Mouse (Mus musculus): ENCODE data around the gene Slc16a9. TPM values are rescaled to one million over a fixed set of nuclear protein-coding genes. Genes with fewer than 3 reads are reported as not detected.
A peak's percentile ranks its signal among the peaks of the same experiment; 100 is the strongest.

Gene Slc16a9
- polyA plus RNA-seq, 1 experiment from 2014 or later, result 6.7 TPM

DNA sequence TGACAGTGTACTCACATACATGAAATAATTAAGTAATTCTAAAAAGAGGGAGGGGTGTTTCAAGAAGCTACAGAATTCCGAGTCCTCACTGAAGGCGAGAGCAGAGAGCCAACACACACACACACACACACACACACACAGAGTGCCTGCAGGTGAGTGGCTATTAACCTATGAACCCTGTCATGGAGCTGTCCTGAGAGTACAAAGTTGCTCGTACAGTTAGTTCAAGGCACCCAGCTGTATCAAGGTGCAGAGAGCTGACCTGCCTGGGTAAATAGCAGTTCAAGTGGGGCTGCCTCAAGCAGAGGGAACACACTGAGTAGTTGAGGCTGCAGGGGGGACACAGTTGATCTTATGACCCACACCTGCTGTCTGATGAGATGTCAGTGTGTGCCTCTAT, 17.2 kb downstream of the Slc16a9 start:
- Histone ChIP-seq H3K27me3 (ENCODE audit: insufficient read depth, low read length) (no peaks in the 10 kb centered on the region), H3K36me3 (ENCODE audit: insufficient read depth, low read length) (no peaks in the 10 kb centered on the region), H3K4me2 (ENCODE audit: low read length) (no peak overlapping the region), H3K9me3 (replicated peaks; ENCODE audit: low read length) (no peaks in the 10 kb centered on the region), H3K9ac (ENCODE audit: low read depth, low read length) (no peak overlapping the region), H3K4me1 (replicated peaks; ENCODE audit: insufficient read depth, low read length) (no peaks in the 10 kb centered on the region), H3K27ac (no peak overlapping the region), H3K4me3 (replicated peaks; ENCODE audit: low read depth, low read length) (no peak overlapping the region)
- 69% methylated on average over 3 of the region's 3 CpGs for WGBS
- DNase-seq (ENCODE audit: low spot score), result no peak
- TF ChIP-seq CTCF (IDR thresholded peaks at IDR 0.05; ENCODE audit: low read depth), result no peak
- ATAC-seq (replicated peaks; ENCODE audit: low FRiP score, low read depth), result peak; percentile 59; the same call in 1 of the 2 replicates

DNA sequence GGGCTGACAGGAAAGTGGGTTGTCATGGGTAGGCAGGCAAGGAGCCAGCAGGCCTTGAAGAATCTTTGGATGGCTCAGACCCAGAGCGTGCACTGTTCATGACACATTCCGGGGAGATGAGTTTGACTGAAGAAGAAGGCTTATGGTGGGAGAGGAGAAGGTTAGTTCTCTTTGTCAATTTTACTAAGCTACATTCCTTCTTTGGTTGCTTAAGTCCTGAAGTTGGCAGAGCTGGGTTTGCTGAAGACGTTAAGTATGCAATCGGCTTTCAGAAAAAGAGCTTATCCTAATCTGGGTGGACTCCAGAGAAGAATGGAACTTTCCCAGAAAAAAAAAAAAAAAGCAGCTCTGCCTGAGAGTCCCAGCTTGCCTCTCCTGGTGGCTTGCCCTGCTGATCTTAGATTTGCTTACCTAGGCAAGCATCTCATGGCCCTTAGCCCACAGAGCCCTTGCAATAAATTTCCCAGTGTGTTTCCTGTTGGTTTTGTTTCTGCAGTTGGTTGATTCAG, 18.8 kb downstream of the Slc16a9 start:
- no peak for ATAC-seq (replicated peaks; ENCODE audit: low FRiP score, low read depth)

DNA sequence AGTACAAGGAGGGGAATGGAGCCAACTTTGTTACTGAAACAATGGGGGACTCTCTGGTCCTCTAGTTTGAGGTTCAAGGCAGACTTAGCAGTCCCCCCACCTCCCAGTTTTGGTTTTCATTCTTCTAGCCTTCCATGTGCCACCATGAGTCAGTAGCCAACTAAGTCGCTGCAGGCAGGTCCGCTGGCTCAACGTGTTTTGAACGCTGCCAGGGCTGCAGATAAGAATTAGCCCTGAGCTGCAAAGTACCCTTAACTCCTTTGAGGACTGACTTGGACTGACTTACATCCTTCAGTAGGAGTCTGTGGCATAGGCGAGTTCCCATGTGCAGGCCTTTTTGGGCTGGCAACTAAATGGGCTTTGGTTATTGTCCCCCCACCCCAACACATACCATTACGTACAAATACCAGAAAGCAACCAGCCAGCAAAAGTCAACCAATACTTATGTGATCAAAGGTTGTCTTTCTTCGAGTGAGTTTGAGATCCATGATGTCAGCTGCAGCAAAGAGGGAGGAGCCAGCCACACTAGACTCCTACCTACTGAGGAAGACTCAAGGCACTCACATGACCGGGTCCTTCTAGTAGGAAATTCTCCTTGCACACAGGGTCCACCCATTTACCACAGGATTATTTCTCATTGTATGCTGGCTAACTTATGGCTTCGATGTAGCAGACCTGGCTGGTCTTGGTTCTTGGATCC, 19.6 kb downstream of the Slc16a9 start:
- WGBS, result 85% methylated on average over 9 of the region's 9 CpGs
- no peak overlapping the region for H3K4me3 ChIP-seq (replicated peaks; ENCODE audit: low read depth, low read length)
- H3K27me3 ChIP-seq (ENCODE audit: insufficient read depth, low read length), result no peaks in the 10 kb centered on the region
- H3K4me1 ChIP-seq (replicated peaks; ENCODE audit: insufficient read depth, low read length), result no peaks in the 10 kb centered on the region
- H3K4me2 ChIP-seq (ENCODE audit: low read length), result no peak overlapping the region
- H3K27ac ChIP-seq, result 0 out of 2 replicates have a peak overlapping the region, but pooled peaks have one; percentile 25
- no peak for TF ChIP-seq CTCF (IDR thresholded peaks at IDR 0.05; ENCODE audit: low read depth)
- no peak overlapping the region for H3K9ac ChIP-seq (ENCODE audit: low read depth, low read length)
- no peaks in the 10 kb centered on the region for H3K36me3 ChIP-seq (ENCODE audit: insufficient read depth, low read length)
- ATAC-seq (replicated peaks; ENCODE audit: low FRiP score, low read depth), result no peak
- no peaks in the 10 kb centered on the region for H3K9me3 ChIP-seq (replicated peaks; ENCODE audit: low read length)
- DNase-seq (ENCODE audit: low spot score), result no peak

More for the DNA sequence above, 18.8 kb downstream of the Slc16a9 start:
- 79% methylated on average over 4 of the region's 4 CpGs for WGBS
- Histone ChIP-seq H3K27ac (no peak overlapping the region), H3K9me3 (replicated peaks; ENCODE audit: low read length) (no peaks in the 10 kb centered on the region), H3K4me3 (replicated peaks; ENCODE audit: low read depth, low read length) (no peak overlapping the region), H3K4me2 (ENCODE audit: low read length) (no peak overlapping the region), H3K36me3 (ENCODE audit: insufficient read depth, low read length) (no peaks in the 10 kb centered on the region), H3K9ac (ENCODE audit: low read depth, low read length) (no peak overlapping the region), H3K27me3 (ENCODE audit: insufficient read depth, low read length) (no peaks in the 10 kb centered on the region), H3K4me1 (replicated peaks; ENCODE audit: insufficient read depth, low read length) (no peaks in the 10 kb centered on the region)
- DNase-seq (ENCODE audit: low spot score), result no peak
- TF ChIP-seq CTCF (IDR thresholded peaks at IDR 0.05; ENCODE audit: low read depth), result no peak

DNA sequence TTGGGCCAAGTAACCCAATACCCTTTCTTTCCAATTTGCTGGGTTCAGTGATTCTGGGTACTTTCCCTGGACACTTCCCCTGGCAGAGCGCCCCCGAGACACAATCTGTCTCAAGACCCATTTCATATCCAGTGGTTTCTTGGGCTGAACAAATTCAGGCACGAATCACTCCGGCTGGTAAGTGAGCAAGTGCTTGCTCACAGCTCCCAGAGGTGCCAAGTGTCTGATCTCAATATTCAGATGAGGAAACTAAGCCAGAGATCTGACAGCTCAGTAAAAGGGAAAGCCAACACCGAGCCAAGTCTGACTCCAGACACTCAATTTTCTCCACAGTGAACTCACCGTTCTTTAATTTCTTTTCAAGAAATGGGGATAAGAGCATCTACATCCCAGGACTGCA, 21.6 kb downstream of the Slc16a9 start:
- WGBS, result 77% methylated on average over 6 of the region's 6 CpGs
- Histone ChIP-seq H3K27ac (no peak overlapping the region), H3K9ac (ENCODE audit: low read depth, low read length) (no peak overlapping the region), H3K36me3 (ENCODE audit: insufficient read depth, low read length) (no peaks in the 10 kb centered on the region), H3K9me3 (replicated peaks; ENCODE audit: low read length) (no peaks in the 10 kb centered on the region), H3K27me3 (ENCODE audit: insufficient read depth, low read length) (no peaks in the 10 kb centered on the region), H3K4me2 (ENCODE audit: low read length) (no peak overlapping the region), H3K4me3 (replicated peaks; ENCODE audit: low read depth, low read length) (no peak overlapping the region), H3K4me1 (replicated peaks; ENCODE audit: insufficient read depth, low read length) (no peaks in the 10 kb centered on the region)
- DNase-seq (ENCODE audit: low spot score) (no peak), ATAC-seq (replicated peaks; ENCODE audit: low FRiP score, low read depth) (no peak)
- TF ChIP-seq CTCF (IDR thresholded peaks at IDR 0.05; ENCODE audit: low read depth), result no peak

DNA sequence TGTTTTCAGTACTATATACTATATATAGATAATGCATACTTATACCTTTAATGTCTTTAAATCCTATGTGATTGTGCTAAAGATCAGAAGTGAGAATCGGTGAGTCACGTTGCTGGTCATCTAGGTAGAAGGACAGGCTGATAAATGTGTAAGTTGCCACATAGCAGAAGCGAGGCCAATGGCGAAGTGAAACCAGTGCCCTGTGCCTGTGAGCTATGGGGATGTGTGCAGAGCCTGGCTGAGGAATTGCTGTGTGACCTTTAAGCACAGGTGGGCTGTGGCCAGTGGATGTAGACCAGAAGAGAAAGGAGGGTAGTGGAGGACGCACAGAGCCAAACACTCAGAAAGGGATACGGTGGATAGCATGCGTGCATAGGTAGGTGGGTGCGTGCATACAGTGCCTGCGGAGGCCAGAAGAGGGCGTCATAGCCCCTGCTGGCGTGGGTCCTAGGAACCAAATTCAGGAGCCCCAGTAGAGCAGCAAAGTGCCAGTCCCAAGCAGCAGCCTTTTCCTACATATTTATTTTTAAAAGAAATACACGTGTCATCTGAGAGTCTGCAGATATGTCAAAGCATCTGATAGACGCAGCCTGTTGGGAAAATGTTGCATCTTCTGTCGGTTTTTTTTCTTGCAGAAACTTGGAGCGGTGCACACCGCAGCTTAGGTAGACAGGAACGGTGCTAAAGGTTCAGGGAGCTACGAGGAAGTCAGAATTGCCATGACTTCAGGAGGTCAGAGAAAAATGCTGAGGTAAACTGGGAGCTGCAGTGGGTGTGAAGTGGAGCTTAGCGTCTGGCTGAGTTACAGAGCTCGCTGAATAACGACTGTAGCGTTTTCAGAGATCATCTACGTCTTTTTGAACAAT, 23.9 kb downstream of the Slc16a9 start:
- H3K9me3 ChIP-seq (replicated peaks; ENCODE audit: low read length), result no peaks in the 10 kb centered on the region
- 74% methylated on average over 23 of the region's 23 CpGs for WGBS
- no peaks in the 10 kb centered on the region for H3K4me1 ChIP-seq (replicated peaks; ENCODE audit: insufficient read depth, low read length)
- no peak for DNase-seq (ENCODE audit: low spot score)
- ATAC-seq (replicated peaks; ENCODE audit: low FRiP score, low read depth), result no peak
- no peak overlapping the region for H3K4me2 ChIP-seq (ENCODE audit: low read length)
- H3K27ac ChIP-seq, result no peak overlapping the region
- TF ChIP-seq CTCF (IDR thresholded peaks at IDR 0.05; ENCODE audit: low read depth), result no peak
- H3K36me3 ChIP-seq (ENCODE audit: insufficient read depth, low read length), result no peaks in the 10 kb centered on the region
- no peaks in the 10 kb centered on the region for H3K27me3 ChIP-seq (ENCODE audit: insufficient read depth, low read length)
- H3K4me3 ChIP-seq (replicated peaks; ENCODE audit: low read depth, low read length), result no peak overlapping the region
- H3K9ac ChIP-seq (ENCODE audit: low read depth, low read length), result no peak overlapping the region

- H3K36me3 ChIP-seq (ENCODE audit: insufficient read depth, low read length), result no peaks in the 10 kb centered on the region
- H3K4me2 ChIP-seq (ENCODE audit: low read length), result no peak overlapping the region
- H3K27ac ChIP-seq, result no peak overlapping the region
- H3K27me3 ChIP-seq (ENCODE audit: insufficient read depth, low read length), result no peaks in the 10 kb centered on the region
- H3K4me3 ChIP-seq (replicated peaks; ENCODE audit: low read depth, low read length), result no peak overlapping the region
- DNase-seq (ENCODE audit: low spot score) (no peak), ATAC-seq (replicated peaks; ENCODE audit: low FRiP score, low read depth) (no peak)
- no peak overlapping the region for H3K9ac ChIP-seq (ENCODE audit: low read depth, low read length)
- 95% methylated on average over 2 of the region's 2 CpGs for WGBS
- no peak for TF ChIP-seq CTCF (IDR thresholded peaks at IDR 0.05; ENCODE audit: low read depth)
- no peaks in the 10 kb centered on the region for H3K4me1 ChIP-seq (replicated peaks; ENCODE audit: insufficient read depth, low read length)
- H3K9me3 ChIP-seq (replicated peaks; ENCODE audit: low read length), result no peaks in the 10 kb centered on the region
These were observed 24.5 kb downstream of the Slc16a9 start for GRCm38 (mm10) chr10:70269447-70269787.

Measured in kidney, postnatal 0 days (tissue).